Mouse (Mus musculus) olfactory bulb, adult 2 months (tissue): Measurements from ENCODE around the gene Ksr1.

ENCODE experiments used
- CTCF ChIP-seq: fragments of 200-500 bp; IDR thresholded peaks from 2 replicates; pipeline ENCODE4 v1.5.1; 2012; ENCODE audit warnings: low read depth, mild to moderate bottlenecking, low read length, moderate library complexity; ENCODE audit not compliant: insufficient read depth
- POLR2A ChIP-seq: fragments of 200-500 bp; IDR thresholded peaks from 2 replicates; pipeline ENCODE4 v1.6.1; 2012; ENCODE audit warnings: mild to moderate bottlenecking, low read depth, low read length, moderate library complexity; ENCODE audit not compliant: insufficient read depth

- TF ChIP-seq CTCF (no peak), POLR2A (no peak)
These were observed 125.6 kb downstream of the Ksr1 start for GRCm38 (mm10) chr11:79020535-79021045.
